Mouse (Mus musculus): ENCODE data around the gene Hif3a.

The Hif3a gene

DNA sequence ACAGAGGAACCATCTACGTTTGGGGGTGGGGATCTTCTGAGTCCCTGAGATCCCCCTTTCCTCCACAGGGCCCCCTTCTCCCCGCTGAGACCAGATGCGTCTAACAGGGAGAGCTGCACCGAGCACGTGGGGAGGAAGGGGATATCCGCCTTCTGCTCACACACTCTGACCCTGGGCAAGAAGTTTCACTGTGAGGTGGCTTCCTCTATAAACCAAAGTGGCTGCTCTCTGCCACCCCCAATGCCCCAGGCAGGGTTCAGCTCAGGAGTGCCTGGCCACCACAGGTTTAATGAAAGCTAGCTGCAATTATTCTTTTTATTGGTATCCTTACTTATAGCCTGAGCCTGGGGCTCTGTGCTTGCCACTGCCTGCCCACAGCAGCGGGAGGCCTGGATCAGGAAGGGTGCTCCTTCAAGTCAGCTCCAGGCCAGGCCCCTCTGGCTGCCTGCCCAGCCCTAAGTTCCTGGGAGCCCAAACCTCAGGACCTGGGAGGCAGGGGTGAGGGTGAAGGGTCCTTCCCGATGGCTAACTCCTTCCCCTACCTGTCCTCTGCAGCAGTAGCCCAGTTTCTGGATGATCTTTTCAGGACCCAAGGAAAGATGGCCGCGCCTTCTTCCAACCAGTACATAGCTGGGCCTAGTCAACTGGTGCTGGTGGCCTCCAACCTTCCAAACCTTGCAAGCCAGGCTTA, 37.3 kb downstream of the Hif3a start:
- DNase-seq (ENCODE audit: low spot score in 2 of 2): peak; percentile 46 to 52

GRCm38 (mm10) chr7:17024141-17024540, 38.1 kb downstream of the Hif3a start:
- DNase-seq (ENCODE audit: low spot score in 2 of 2): no peak

- DNase-seq (ENCODE audit: low spot score in 2 of 2): no peak
These were observed 38.5 kb downstream of the Hif3a start for GRCm38 (mm10) chr7:17023701-17024100.

DNA sequence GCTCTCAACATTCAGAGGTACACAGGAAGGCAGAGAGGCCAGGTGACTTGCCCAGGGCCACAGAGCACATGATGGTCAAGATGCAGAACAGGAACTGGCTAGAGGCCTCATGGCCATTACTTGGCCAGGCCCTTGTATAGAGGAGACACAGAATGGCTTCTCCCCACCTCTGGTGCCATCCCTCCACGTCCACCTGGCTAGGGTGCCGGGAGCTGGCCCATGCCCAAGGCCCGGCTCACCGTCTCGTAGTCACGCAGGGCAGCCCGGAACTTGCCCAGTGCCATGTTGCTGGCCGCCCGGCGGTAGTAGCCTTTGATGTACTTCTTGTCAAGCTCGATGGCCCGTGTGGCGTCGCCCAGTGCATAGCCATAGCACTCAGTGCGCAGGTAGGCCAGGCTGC, 40.1 kb downstream of the Hif3a start:
- DNase-seq (ENCODE audit: low spot score in 2 of 2): no peak

DNA sequence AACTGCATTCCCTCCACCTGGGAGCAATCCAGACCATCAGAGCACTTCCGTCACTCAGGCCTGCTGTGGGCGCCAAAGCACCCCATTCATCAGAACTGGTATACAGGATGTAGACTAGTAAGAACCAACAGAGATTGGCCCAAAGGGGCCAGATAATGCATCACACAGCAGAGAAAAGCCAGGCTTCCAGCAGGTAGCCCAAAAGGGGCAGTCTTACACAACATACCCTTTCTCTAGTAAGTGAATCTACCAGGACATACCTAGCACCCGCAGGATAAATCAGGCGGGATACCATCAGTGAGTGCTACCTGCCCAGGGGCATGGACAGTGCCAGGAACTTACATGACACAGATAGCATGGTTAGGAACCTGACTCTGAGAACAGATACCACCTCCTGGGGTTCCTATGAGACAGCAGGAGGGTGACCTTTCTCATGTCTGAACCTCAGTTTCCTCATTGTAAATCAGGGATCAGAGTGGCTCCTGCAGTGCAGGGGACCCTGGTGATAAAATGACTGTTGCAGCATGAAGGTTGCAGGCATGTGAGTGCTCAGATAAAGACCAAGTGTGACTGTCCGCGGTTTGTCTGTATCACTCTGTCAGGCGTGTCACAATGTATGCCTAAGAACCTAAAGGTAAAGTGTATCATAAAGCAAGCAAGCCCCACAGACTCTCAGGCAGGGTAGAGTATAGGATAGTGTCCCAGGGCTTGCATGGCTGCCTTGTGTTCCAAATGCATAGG, 42.6 kb downstream of the Hif3a start:
- no peak for DNase-seq (ENCODE audit: low spot score in 2 of 2)

- DNase-seq (ENCODE audit: low spot score in 2 of 2): no peak
These were observed 44.3 kb downstream of the Hif3a start for GRCm38 (mm10) chr7:17017921-17018320.

DNA sequence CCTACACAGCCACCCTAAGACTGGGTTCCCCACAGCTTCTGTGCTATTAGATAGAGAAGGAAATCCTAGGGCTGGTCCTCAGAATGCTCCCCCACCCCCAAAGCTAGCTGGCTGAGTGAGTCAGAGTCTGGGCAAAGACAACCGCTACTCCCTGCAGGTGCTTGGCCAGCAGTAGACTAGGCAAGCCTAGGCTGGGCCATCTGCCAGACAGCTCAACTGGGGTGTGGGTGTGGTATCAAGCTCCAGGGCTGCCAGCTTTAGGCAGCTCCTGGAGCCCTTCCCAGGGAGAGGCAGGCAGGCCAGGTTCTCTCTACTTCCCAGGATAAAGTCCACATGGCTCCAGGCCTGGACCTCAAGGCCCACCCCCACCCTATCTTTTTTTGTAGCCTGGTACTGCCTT, 45.2 kb downstream of the Hif3a start:
- no peak for DNase-seq (ENCODE audit: low spot score in 2 of 2)

- DNase-seq (ENCODE audit: low spot score in 2 of 2): no peak
These were observed 46.8 kb downstream of the Hif3a start for GRCm38 (mm10) chr7:17015381-17015780.

- no peak for DNase-seq (ENCODE audit: low spot score in 2 of 2)
These were observed 50.2 kb downstream of the Hif3a start for GRCm38 (mm10) chr7:17011909-17012590.

GRCm38 (mm10) chr7:17010010-17010347, 52.2 kb downstream of the Hif3a start:
- no peak for DNase-seq (ENCODE audit: low spot score in 2 of 2)

- DNase-seq (ENCODE audit: low spot score in 2 of 2): peak; percentile 68 to 69
These were observed 52.8 kb downstream of the Hif3a start for GRCm38 (mm10) chr7:17009326-17010009.

DNA sequence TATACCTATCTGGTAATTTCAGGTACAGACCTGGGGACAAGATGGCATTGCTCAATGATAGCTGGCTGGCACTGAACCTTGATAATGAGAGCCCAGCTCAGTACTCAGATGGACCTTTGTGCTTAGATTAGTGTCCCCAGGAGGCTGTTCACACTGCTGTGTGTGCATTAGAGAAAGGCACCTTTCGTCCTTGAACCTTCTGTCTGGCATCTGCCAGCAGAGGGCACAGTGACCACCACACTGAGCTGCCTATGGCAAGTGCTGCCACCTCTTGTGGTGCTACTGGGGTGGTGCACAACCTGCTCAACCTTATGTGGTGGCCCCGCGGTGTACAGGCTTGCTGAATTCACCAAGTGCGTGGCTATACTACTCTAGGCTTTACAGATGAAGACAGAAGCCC, 54.9 kb downstream of the Hif3a start:
- peak; percentile 38 to 53 for DNase-seq (ENCODE audit: low spot score in 2 of 2)

DNA sequence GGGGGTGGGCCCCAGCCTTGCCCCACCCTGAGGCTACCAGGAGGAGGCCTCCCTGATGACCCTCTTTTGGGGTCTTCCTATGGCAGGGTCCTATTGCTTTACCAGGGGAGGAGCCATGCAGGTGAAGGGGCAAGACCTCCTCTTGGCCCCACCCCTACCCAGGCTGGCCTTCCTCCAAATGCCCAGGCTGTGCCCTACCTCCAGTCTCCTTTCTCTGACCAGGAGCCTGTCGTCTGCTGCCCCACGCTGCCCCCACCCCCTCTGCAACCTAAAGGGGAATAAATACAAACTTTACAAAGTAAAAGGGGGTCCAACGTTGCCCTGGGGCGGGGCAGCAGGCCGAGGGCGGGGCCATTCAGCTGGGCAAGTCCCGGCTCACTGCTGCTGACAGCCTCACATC, 57.5 kb downstream of the Hif3a start:
- no peak for DNase-seq (ENCODE audit: low spot score in 2 of 2)

- DNase-seq (ENCODE audit: low spot score in 2 of 2): no peak
These were observed 58.8 kb downstream of the Hif3a start for GRCm38 (mm10) chr7:17003230-17003960.

GRCm38 (mm10) chr7:17002375-17003195, 59.6 kb downstream of the Hif3a start:
- DNase-seq (ENCODE audit: low spot score in 2 of 2): peak; percentile 75 to 89

- DNase-seq (ENCODE audit: low spot score in 2 of 2): peak; percentile 70 to 92
These were observed 62.6 kb downstream of the Hif3a start for GRCm38 (mm10) chr7:16999650-17000049.

DNA sequence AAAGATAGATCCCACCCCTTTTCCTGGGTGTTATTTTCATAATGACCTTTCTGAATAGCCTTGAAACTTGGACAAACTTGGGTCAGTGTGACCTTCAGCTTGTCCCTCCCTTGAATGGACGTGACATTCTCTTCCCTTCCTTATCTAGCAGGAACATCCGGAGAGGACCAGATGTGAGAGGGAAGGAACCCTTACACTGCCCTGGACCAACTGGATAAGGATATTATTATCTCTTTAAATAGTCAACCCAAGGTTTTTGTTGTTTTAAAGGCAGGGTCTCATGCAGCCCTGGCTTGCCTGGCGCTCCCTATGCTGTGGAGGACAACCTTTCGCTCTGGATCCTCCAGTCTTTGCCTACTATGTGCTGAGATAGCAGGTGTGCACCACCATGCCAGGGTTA, 63.0 kb downstream of the Hif3a start:
- no peak for DNase-seq (ENCODE audit: low spot score in 2 of 2)

GRCm38 (mm10) chr7:16995345-16995744, 66.9 kb downstream of the Hif3a start:
- DNase-seq (ENCODE audit: low spot score in 2 of 2): no peak

GRCm38 (mm10) chr7:16994400-16994799, 67.8 kb downstream of the Hif3a start:
- no peak for DNase-seq (ENCODE audit: low spot score in 2 of 2)

GRCm38 (mm10) chr7:16993651-16994399, 68.4 kb downstream of the Hif3a start:
- DNase-seq (ENCODE audit: low spot score in 2 of 2): no peak

Data from thymus, postnatal 10 days (tissue).